Mouse (Mus musculus) CH12.LX (cell line): ENCODE results near the gene Vmn1r196.

Source experiments
- CTCF ChIP-seq, 2 experiments: IDR thresholded peaks in 1 of 2; conservative IDR thresholded peaks in 1 of 2; 2 replicates each; pipeline ENCODE4 v1.5.1; 2011 to 2012; ENCODE audit warnings: low read depth in 2 of 2, low read length in 2 of 2, improper control_type of control experiment in 1 of 2, inconsistent platforms in 1 of 2, mild to moderate bottlenecking in 1 of 2, moderate library complexity in 1 of 2
- EP300 ChIP-seq: IDR thresholded peaks from 2 replicates; pipeline ENCODE4 v1.6.1; 2011; ENCODE audit warnings: low read length, improper control_type of control experiment
- GABPA ChIP-seq: IDR thresholded peaks from 2 replicates; pipeline ENCODE4 v1.6.1; 2012; ENCODE audit warnings: low read depth, low read length, improper control_type of control experiment, inconsistent platforms; ENCODE audit not compliant: insufficient replicate concordance
- HCFC1 ChIP-seq: IDR thresholded peaks from 2 replicates; pipeline ENCODE4 v1.6.1; 2012; ENCODE audit warnings: low read depth, mild to moderate bottlenecking, inconsistent platforms, low read length, improper control_type of control experiment
- KAT2A ChIP-seq: IDR thresholded peaks from 2 replicates; pipeline ENCODE4 v1.6.1; 2012; ENCODE audit warnings: low read length, improper control_type of control experiment, inconsistent platforms; ENCODE audit not compliant: insufficient replicate concordance
- NRF1 ChIP-seq: IDR thresholded peaks from 2 replicates; pipeline ENCODE4 v1.6.1; 2014; ENCODE audit warnings: low read depth, mild to moderate bottlenecking, inconsistent platforms, low read length, improper control_type of control experiment, moderate library complexity
- POLR2A ChIP-seq: IDR thresholded peaks from 2 replicates; pipeline ENCODE4 v1.6.1; 2011; ENCODE audit warnings: low read depth, mild to moderate bottlenecking, improper control_type of control experiment, low read length
- POLR2AphosphoS2 ChIP-seq: IDR thresholded peaks from 2 replicates; pipeline ENCODE4 v1.6.1; 2011; ENCODE audit warnings: low read depth, low read length, improper control_type of control experiment
- TCF12 ChIP-seq: IDR thresholded peaks from 2 replicates; pipeline ENCODE4 v1.6.1; 2014; ENCODE audit warnings: low read depth, mild to moderate bottlenecking, inconsistent platforms, low read length, improper control_type of control experiment
- USF2 ChIP-seq: conservative IDR thresholded peaks from 2 replicates; pipeline ENCODE4 v1.6.1; 2011; ENCODE audit warnings: low read depth, low read length, improper control_type of control experiment
- ZMIZ1 ChIP-seq: IDR thresholded peaks from 2 replicates; pipeline ENCODE4 v1.6.1; 2012; ENCODE audit warnings: low read depth, mild to moderate bottlenecking, inconsistent platforms, low read length, improper control_type of control experiment

DNA sequence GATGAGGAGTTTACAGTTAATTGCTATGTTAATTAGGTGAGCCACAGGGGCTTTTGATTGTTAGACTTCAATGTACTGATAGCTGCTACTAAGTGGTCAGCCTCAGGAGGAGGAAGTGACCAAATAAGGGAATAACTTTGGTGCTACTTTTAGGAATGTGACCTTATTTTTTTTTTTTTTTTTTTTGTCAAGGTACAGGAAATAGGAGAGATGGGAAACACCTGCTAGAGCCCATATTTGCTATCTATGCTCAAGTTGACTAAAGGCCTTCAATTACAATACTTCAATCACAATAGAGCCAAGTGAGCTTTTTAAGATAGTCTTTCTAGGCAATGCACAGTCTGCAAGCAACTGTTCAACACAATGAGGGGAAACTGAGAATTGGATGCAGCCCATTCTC, 30.4 kb downstream of the Vmn1r196 start:
- TF ChIP-seq POLR2AphosphoS2 (no peak), HCFC1 (no peak), NRF1 (no peak), CTCF (conservative IDR thresholded peaks at IDR 0.05 in 1 of 2, IDR thresholded peaks at IDR 0.05 in 1 of 2; ENCODE audit: low read depth in 2 of 2, low read length in 2 of 2) (no peak), ZMIZ1 (no peak), GABPA (no peak), KAT2A (no peak), POLR2A (no peak), EP300 (no peak), TCF12 (no peak), USF2 (no peak)
